Mouse (Mus musculus) embryonic facial prominence, embryonic 12.5 days (tissue): ENCODE data around the gene Fosl1. TPM values are rescaled to one million over a fixed set of nuclear protein-coding genes. Genes with fewer than 3 reads are reported as not detected.

Experiments
- ATAC-seq: fragments of 200-750 bp; cut with Nextera tagmentation; 2 replicates; pipeline ENCODE4 v1.8.0; 2017; ENCODE audit not compliant: insufficient number of reproducible peaks, insufficient read depth, low FRiP score, low TSS enrichment
- H3K27ac ChIP-seq: fragments of 300-500 bp; sonication (generic); 2 replicates; pipeline ENCODE4 v1.5.1; 2016; ENCODE audit warnings: mild to moderate bottlenecking
- H3K27me3 ChIP-seq: fragments of 300-500 bp; sonication (generic); 2 replicates; pipeline ENCODE4 v1.6.1; 2016; ENCODE audit warnings: mild to moderate bottlenecking, moderate library complexity
- H3K36me3 ChIP-seq: fragments of 300-500 bp; sonication (generic); 2 replicates; pipeline ENCODE4 v1.6.1; 2016; ENCODE audit warnings: mild to moderate bottlenecking
- H3K4me1 ChIP-seq: fragments of 300-500 bp; sonication (generic); 2 replicates; pipeline ENCODE4 v1.6.1; 2016
- H3K4me2 ChIP-seq: fragments of 300-500 bp; sonication (generic); replicated peaks from 2 replicates; pipeline ENCODE4 v1.6.1; 2016; ENCODE audit warnings: mild to moderate bottlenecking, moderate library complexity
- H3K4me3 ChIP-seq: fragments of 300-500 bp; sonication (generic); 2 replicates; pipeline ENCODE4 v1.5.1; 2016; ENCODE audit warnings: mild to moderate bottlenecking
- H3K9ac ChIP-seq: fragments of 300-500 bp; sonication (generic); 2 replicates; pipeline ENCODE4 v1.6.1; 2016; ENCODE audit warnings: mild to moderate bottlenecking, moderate library complexity
- H3K9me3 ChIP-seq: fragments of 300-500 bp; sonication (generic); 2 replicates; pipeline ENCODE4 v1.6.1; 2016; ENCODE audit warnings: mild to moderate bottlenecking, moderate library complexity
- WGBS: fragments of 180-500 bp; shearing (Covaris S2); methylation state at CpG from one replicate; pipeline ENCODE4 v1.1.7; 2016; 5-methylcytosine and 5-hydroxymethylcytosine counted together
- polyA plus RNA-seq: library from polyadenylated mRNA; unstranded; fragments of >200 nt; fragmentation: Nextera tagmentation; extraction: Ambion mirVana; gene quantifications from 2 replicates; pipeline ENCODE4 v1.2.1, GENCODE M21; 2016

Fosl1 gene
- polyA plus RNA-seq, 1 experiment from 2014 or later = not detected

- Histone ChIP-seq H3K9me3 (no peaks in the 10 kb centered on the region), H3K36me3 (peaks cover 23% of the 10 kb centered on the region), H3K4me1 (peaks cover 15% of the 10 kb centered on the region), H3K9ac (peak overlapping the region; percentile 91), H3K4me3 (peak overlapping the region; percentile 69), H3K4me2 (peak overlapping the region; percentile 87), H3K27ac (peak overlapping the region; percentile 92), H3K27me3 (no peaks in the 10 kb centered on the region; the same call in 1 of the 2 replicates)
- peak; percentile 72 for ATAC-seq
- under 1% methylated on average over 39 of the region's 68 CpGs for WGBS
These were observed 27.1 kb downstream of the Fosl1 start for GRCm38 (mm10) chr19:5474281-5475068.

- ATAC-seq = peak; percentile 17; the same call in 1 of the 2 replicates
- peak overlapping the region; percentile 69 for H3K4me3 ChIP-seq
- 16% methylated on average over 13 of the region's 13 CpGs for WGBS
These were observed 27.8 kb downstream of the Fosl1 start for GRCm38 (mm10) chr19:5475069-5475714.

GRCm38 (mm10) chr19:5477004-5477667 lies 29.8 kb downstream of the Fosl1 start:
- no peak overlapping the region for H3K4me3 ChIP-seq
- WGBS = 87% methylated on average over 10 of the region's 10 CpGs
- peaks cover 47% of the 10 kb centered on the region for H3K36me3 ChIP-seq
- H3K4me1 ChIP-seq = peaks cover 15% of the 10 kb centered on the region
- no peak overlapping the region for H3K9ac ChIP-seq
- H3K9me3 ChIP-seq = no peaks in the 10 kb centered on the region
- no peak overlapping the region for H3K27ac ChIP-seq
- H3K4me2 ChIP-seq = no peak overlapping the region
- H3K27me3 ChIP-seq = no peaks in the 10 kb centered on the region
- no peak for ATAC-seq

More at GRCm38 (mm10) chr19:5475069-5475714, 27.8 kb downstream of the Fosl1 start:
- peak overlapping the region; percentile 92 for H3K27ac ChIP-seq
- H3K4me2 ChIP-seq = peak overlapping the region; percentile 87
- peaks cover 15% of the 10 kb centered on the region for H3K4me1 ChIP-seq
- H3K9me3 ChIP-seq = no peaks in the 10 kb centered on the region
- H3K9ac ChIP-seq = peak overlapping the region; percentile 91
- no peaks in the 10 kb centered on the region for H3K27me3 ChIP-seq
- peaks cover 28% of the 10 kb centered on the region for H3K36me3 ChIP-seq

- H3K4me3 ChIP-seq = no peak overlapping the region
- H3K36me3 ChIP-seq = peaks cover 54% of the 10 kb centered on the region
- H3K9me3 ChIP-seq = no peaks in the 10 kb centered on the region
- ATAC-seq = no peak
- peaks cover 15% of the 10 kb centered on the region for H3K4me1 ChIP-seq
- H3K4me2 ChIP-seq = no peak overlapping the region
- WGBS = 92% methylated on average over 18 of the region's 18 CpGs
- H3K27me3 ChIP-seq = no peaks in the 10 kb centered on the region
- no peak overlapping the region for H3K27ac ChIP-seq
- no peak overlapping the region for H3K9ac ChIP-seq
These were observed 30.4 kb downstream of the Fosl1 start for GRCm38 (mm10) chr19:5477668-5478300.

GRCm38 (mm10) chr19:5480016-5480415 lies 32.7 kb downstream of the Fosl1 start:
- no peak for ATAC-seq
- Histone ChIP-seq H3K4me3 (no peak overlapping the region), H3K9me3 (no peaks in the 10 kb centered on the region), H3K27ac (no peak overlapping the region; the same call in 1 of the 2 replicates), H3K36me3 (peaks cover 76% of the 10 kb centered on the region), H3K4me2 (no peak overlapping the region), H3K27me3 (no peaks in the 10 kb centered on the region), H3K4me1 (peaks cover 11% of the 10 kb centered on the region), H3K9ac (no peak overlapping the region)
- WGBS = 92% methylated on average over 10 of the region's 10 CpGs

- 90% methylated on average over 10 of the region's 10 CpGs for WGBS
These were observed 34.1 kb downstream of the Fosl1 start for GRCm38 (mm10) chr19:5481398-5481797.

GRCm38 (mm10) chr19:5483386-5484359 lies 36.3 kb downstream of the Fosl1 start:
- Histone ChIP-seq H3K4me1 (peaks cover 14% of the 10 kb centered on the region), H3K36me3 (peaks cover 73% of the 10 kb centered on the region), H3K27ac (no peak overlapping the region), H3K27me3 (no peaks in the 10 kb centered on the region), H3K9me3 (no peaks in the 10 kb centered on the region), H3K4me3 (no peak overlapping the region), H3K4me2 (no peak overlapping the region), H3K9ac (no peak overlapping the region)
- 92% methylated on average over 19 of the region's 19 CpGs for WGBS
- no peak for ATAC-seq

More at GRCm38 (mm10) chr19:5481398-5481797, 34.1 kb downstream of the Fosl1 start:
- Histone ChIP-seq H3K4me1 (peaks cover 2% of the 10 kb centered on the region; the same call in 1 of the 2 replicates), H3K9me3 (no peaks in the 10 kb centered on the region), H3K27me3 (no peaks in the 10 kb centered on the region), H3K4me2 (no peak overlapping the region), H3K4me3 (no peak overlapping the region), H3K36me3 (peaks cover 87% of the 10 kb centered on the region), H3K9ac (no peak overlapping the region), H3K27ac (no peak overlapping the region)
- no peak for ATAC-seq

- 94% methylated on average over 5 of the region's 5 CpGs for WGBS
- no peak for ATAC-seq
- H3K4me3 ChIP-seq = no peak overlapping the region
- H3K9me3 ChIP-seq = no peaks in the 10 kb centered on the region
- peaks cover 66% of the 10 kb centered on the region for H3K36me3 ChIP-seq
- H3K4me2 ChIP-seq = no peak overlapping the region
- no peak overlapping the region for H3K27ac ChIP-seq
- H3K27me3 ChIP-seq = no peaks in the 10 kb centered on the region
- no peak overlapping the region for H3K9ac ChIP-seq
- peaks cover 14% of the 10 kb centered on the region for H3K4me1 ChIP-seq
These were observed 37.1 kb downstream of the Fosl1 start for GRCm38 (mm10) chr19:5484496-5484895.

- Histone ChIP-seq H3K4me2 (no peak overlapping the region), H3K27me3 (no peaks in the 10 kb centered on the region), H3K9me3 (no peaks in the 10 kb centered on the region), H3K27ac (no peak overlapping the region), H3K4me1 (peaks cover 14% of the 10 kb centered on the region), H3K4me3 (no peak overlapping the region), H3K36me3 (peaks cover 59% of the 10 kb centered on the region), H3K9ac (no peak overlapping the region)
- no peak for ATAC-seq
- WGBS = 93% methylated on average over 8 of the region's 8 CpGs
These were observed 38.0 kb downstream of the Fosl1 start for GRCm38 (mm10) chr19:5485371-5485770.

GRCm38 (mm10) chr19:5485821-5486220 lies 38.5 kb downstream of the Fosl1 start:
- no peak overlapping the region for H3K27ac ChIP-seq
- ATAC-seq = no peak
- H3K9me3 ChIP-seq = no peaks in the 10 kb centered on the region
- peaks cover 14% of the 10 kb centered on the region for H3K4me1 ChIP-seq
- 91% methylated on average over 7 of the region's 7 CpGs for WGBS
- H3K36me3 ChIP-seq = peaks cover 55% of the 10 kb centered on the region
- no peaks in the 10 kb centered on the region for H3K27me3 ChIP-seq
- H3K4me3 ChIP-seq = no peak overlapping the region
- H3K9ac ChIP-seq = no peak overlapping the region
- H3K4me2 ChIP-seq = no peak overlapping the region
